Mouse (Mus musculus) heart, embryonic 12.5 days (tissue): ENCODE data around the gene Gk. TPM values are rescaled to one million over a fixed set of nuclear protein-coding genes. Genes with fewer than 3 reads are reported as not detected.

Source experiments
- ATAC-seq: fragments of 200-750 bp; cut with Nextera tagmentation; 2 replicates; pipeline ENCODE4 v1.8.0; 2017; ENCODE audit warnings: moderate TSS enrichment, moderate library complexity; ENCODE audit not compliant: insufficient number of reproducible peaks, low FRiP score
- H3K27ac ChIP-seq: fragments of 300-500 bp; sonication (generic); 2 replicates; pipeline ENCODE4 v1.5.1; 2016; ENCODE audit warnings: mild to moderate bottlenecking, moderate library complexity; ENCODE audit not compliant: poor library complexity, severe bottlenecking
- H3K27me3 ChIP-seq: fragments of 300-500 bp; sonication (generic); replicated peaks from 2 replicates; pipeline ENCODE4 v1.6.1; 2016; ENCODE audit warnings: mild to moderate bottlenecking, moderate library complexity
- H3K36me3 ChIP-seq: fragments of 300-500 bp; sonication (generic); 2 replicates; pipeline ENCODE4 v1.6.1; 2016; ENCODE audit warnings: mild to moderate bottlenecking, moderate library complexity
- H3K4me1 ChIP-seq: fragments of 300-500 bp; sonication (generic); replicated peaks from 2 replicates; pipeline ENCODE4 v1.6.1; 2016; ENCODE audit warnings: mild to moderate bottlenecking
- H3K4me2 ChIP-seq: fragments of 300-500 bp; sonication (generic); 2 replicates; pipeline ENCODE4 v1.6.1; 2016; ENCODE audit warnings: mild to moderate bottlenecking, moderate library complexity
- H3K4me3 ChIP-seq: fragments of 300-500 bp; sonication (generic); 2 replicates; pipeline ENCODE4 v1.5.1; 2016; ENCODE audit warnings: mild to moderate bottlenecking
- H3K9ac ChIP-seq: fragments of 300-500 bp; sonication (generic); 2 replicates; pipeline ENCODE4 v1.6.1; 2016; ENCODE audit warnings: mild to moderate bottlenecking, moderate library complexity
- H3K9me3 ChIP-seq: fragments of 300-500 bp; sonication (generic); replicated peaks from 2 replicates; pipeline ENCODE4 v1.6.1; 2016; ENCODE audit warnings: mild to moderate bottlenecking, moderate library complexity
- WGBS: fragments of 180-500 bp; shearing (Covaris S2); methylation state at CpG from one replicate; pipeline ENCODE4 v1.1.7; 2016; 5-methylcytosine and 5-hydroxymethylcytosine counted together
- polyA plus RNA-seq: library from polyadenylated mRNA; unstranded; fragments of >200 nt; fragmentation: Nextera tagmentation; extraction: Ambion mirVana; gene quantifications from 2 replicates; pipeline ENCODE4 v1.2.1, GENCODE M21; 2016

Gene Gk
- polyA plus RNA-seq, 1 experiment from 2014 or later = 22.3 TPM

DNA sequence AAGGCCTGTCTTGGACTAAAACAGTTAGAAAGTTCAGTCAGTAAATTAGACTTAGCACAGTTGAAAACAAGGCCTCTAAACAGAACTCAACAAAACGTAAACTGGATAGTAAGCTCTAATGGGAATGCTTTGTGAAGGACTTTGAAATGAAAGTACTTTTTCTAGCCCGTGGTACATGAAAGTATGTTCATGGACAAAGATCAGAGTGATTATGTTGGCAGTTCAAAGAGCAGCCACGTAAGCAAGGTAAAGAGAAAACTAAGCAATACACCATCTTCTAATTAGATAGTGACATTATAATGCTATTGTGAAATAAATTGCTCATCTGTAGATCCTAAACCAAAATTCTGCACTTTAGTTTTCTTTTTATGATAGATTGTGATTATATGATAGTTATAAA is 32.8 kb downstream of the Gk start:
- H3K4me1 ChIP-seq = no peaks in the 10 kb centered on the region
- H3K9ac ChIP-seq = no peak overlapping the region
- no peak overlapping the region for H3K4me2 ChIP-seq
- 85% methylated on average over 3 of the region's 3 CpGs for WGBS
- no peak overlapping the region for H3K4me3 ChIP-seq
- no peak for ATAC-seq
- H3K27me3 ChIP-seq = no peaks in the 10 kb centered on the region
- no peaks in the 10 kb centered on the region for H3K36me3 ChIP-seq
- H3K27ac ChIP-seq = no peak overlapping the region
- H3K9me3 ChIP-seq = no peaks in the 10 kb centered on the region

GRCm38 (mm10) chrX:85733228-85733627 is 43.4 kb downstream of the Gk start:
- no peak overlapping the region for H3K4me2 ChIP-seq
- no peak overlapping the region for H3K27ac ChIP-seq
- no peaks in the 10 kb centered on the region for H3K4me1 ChIP-seq
- no peaks in the 10 kb centered on the region for H3K9me3 ChIP-seq
- H3K4me3 ChIP-seq = no peak overlapping the region
- no peak for ATAC-seq
- no peaks in the 10 kb centered on the region for H3K27me3 ChIP-seq
- no peak overlapping the region for H3K9ac ChIP-seq
- peaks cover 7% of the 10 kb centered on the region; the same call in 1 of the 2 replicates for H3K36me3 ChIP-seq
- 86% methylated on average over 5 of the region's 5 CpGs for WGBS

- Histone ChIP-seq H3K4me1 (no peaks in the 10 kb centered on the region), H3K4me3 (no peak overlapping the region), H3K27me3 (no peaks in the 10 kb centered on the region), H3K4me2 (no peak overlapping the region), H3K36me3 (peaks cover 7% of the 10 kb centered on the region; the same call in 1 of the 2 replicates), H3K9me3 (no peaks in the 10 kb centered on the region), H3K27ac (peak overlapping the region; percentile 84), H3K9ac (no peak overlapping the region)
- WGBS = 57% methylated on average over 9 of the region's 9 CpGs
- ATAC-seq = peak; percentile 68; the same call in 1 of the 2 replicates
Measured at GRCm38 (mm10) chrX:85731133-85731938, 45.3 kb downstream of the Gk start.

DNA sequence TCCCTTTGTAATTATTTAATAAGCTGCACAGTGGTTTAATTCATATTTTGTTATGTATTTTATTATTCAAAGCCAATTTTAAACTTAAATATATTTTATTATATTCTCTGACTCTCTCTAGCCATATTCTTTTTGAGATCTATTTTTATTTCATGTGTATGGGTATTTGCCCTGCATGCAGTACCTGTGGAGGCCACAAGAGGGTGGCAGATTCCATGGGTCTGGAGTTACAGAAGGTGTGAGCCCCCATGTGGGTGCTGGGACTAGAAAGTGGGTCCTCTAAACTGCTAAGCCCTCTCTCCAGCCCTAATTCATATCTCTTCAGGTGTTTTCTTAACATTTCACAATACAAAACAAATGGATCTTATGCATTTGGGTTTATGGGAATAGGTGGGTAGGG is 55.4 kb downstream of the Gk start:
- no peak for ATAC-seq
- no peaks in the 10 kb centered on the region for H3K4me1 ChIP-seq
- H3K27me3 ChIP-seq = no peaks in the 10 kb centered on the region

DNA sequence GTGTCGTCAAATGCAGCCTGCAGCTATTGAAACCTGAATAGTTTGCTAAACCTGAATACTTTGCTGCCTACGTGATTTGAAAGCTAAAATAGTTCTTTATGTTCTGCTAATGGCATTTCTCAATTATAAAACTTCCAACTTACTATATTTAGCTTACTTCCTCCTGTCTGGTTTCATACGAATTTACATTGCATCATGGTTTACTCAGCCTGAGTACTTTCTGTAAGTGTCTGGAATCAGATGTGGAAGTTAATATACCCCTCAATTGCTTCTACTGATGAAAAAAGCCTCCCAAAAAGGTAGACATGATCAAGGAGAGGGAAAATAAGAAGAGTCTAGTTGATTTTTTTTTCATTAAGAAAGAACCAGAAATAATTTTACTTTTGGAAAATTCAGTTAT is 66.2 kb downstream of the Gk start:
- WGBS = 69% methylated on average over 3 of the region's 3 CpGs
- Histone ChIP-seq H3K27ac (no peak overlapping the region), H3K4me2 (no peak overlapping the region), H3K36me3 (0 out of 2 replicates have a peak, but pooled peaks cover 8% of the 10 kb centered on the region), H3K4me1 (no peaks in the 10 kb centered on the region), H3K9ac (no peak overlapping the region), H3K9me3 (no peaks in the 10 kb centered on the region), H3K4me3 (no peak overlapping the region), H3K27me3 (no peaks in the 10 kb centered on the region)
- no peak for ATAC-seq

More for the DNA sequence above, 55.4 kb downstream of the Gk start:
- Histone ChIP-seq H3K27ac (no peak overlapping the region), H3K36me3 (peaks cover 3% of the 10 kb centered on the region), H3K9ac (no peak overlapping the region), H3K9me3 (no peaks in the 10 kb centered on the region), H3K4me2 (no peak overlapping the region), H3K4me3 (no peak overlapping the region)

GRCm38 (mm10) chrX:85705715-85706114 is 70.9 kb downstream of the Gk start:
- H3K36me3 ChIP-seq = 0 out of 2 replicates have a peak, but pooled peaks cover 3% of the 10 kb centered on the region
- H3K4me1 ChIP-seq = no peaks in the 10 kb centered on the region
- ATAC-seq = no peak
- no peak overlapping the region for H3K9ac ChIP-seq
- H3K27ac ChIP-seq = no peak overlapping the region
- H3K9me3 ChIP-seq = no peaks in the 10 kb centered on the region
- H3K4me3 ChIP-seq = no peak overlapping the region
- no peak overlapping the region for H3K4me2 ChIP-seq
- H3K27me3 ChIP-seq = no peaks in the 10 kb centered on the region
- 90% methylated on average over 3 of the region's 3 CpGs for WGBS

- ATAC-seq = no peak
- Histone ChIP-seq H3K27ac (no peak overlapping the region), H3K4me2 (no peak overlapping the region), H3K4me3 (no peak overlapping the region), H3K9ac (no peak overlapping the region), H3K4me1 (no peaks in the 10 kb centered on the region), H3K9me3 (peaks cover 3% of the 10 kb centered on the region; the same call in 1 of the 2 replicates), H3K27me3 (no peaks in the 10 kb centered on the region), H3K36me3 (no peaks in the 10 kb centered on the region)
- 56% methylated on average over 2 of the region's 2 CpGs for WGBS
Measured at GRCm38 (mm10) chrX:85683723-85684122, 92.9 kb downstream of the Gk start.

- H3K9ac ChIP-seq = no peak overlapping the region
- H3K9me3 ChIP-seq = peaks cover 3% of the 10 kb centered on the region; the same call in 1 of the 2 replicates
- no peak overlapping the region for H3K27ac ChIP-seq
- no peak overlapping the region for H3K4me2 ChIP-seq
- ATAC-seq = no peak
- 36% methylated on average over 1 of the region's 1 CpGs for WGBS
- H3K4me1 ChIP-seq = no peaks in the 10 kb centered on the region
- H3K27me3 ChIP-seq = no peaks in the 10 kb centered on the region
- no peak overlapping the region for H3K4me3 ChIP-seq
- H3K36me3 ChIP-seq = no peaks in the 10 kb centered on the region
Measured at GRCm38 (mm10) chrX:85682125-85682524, 94.5 kb downstream of the Gk start.

DNA sequence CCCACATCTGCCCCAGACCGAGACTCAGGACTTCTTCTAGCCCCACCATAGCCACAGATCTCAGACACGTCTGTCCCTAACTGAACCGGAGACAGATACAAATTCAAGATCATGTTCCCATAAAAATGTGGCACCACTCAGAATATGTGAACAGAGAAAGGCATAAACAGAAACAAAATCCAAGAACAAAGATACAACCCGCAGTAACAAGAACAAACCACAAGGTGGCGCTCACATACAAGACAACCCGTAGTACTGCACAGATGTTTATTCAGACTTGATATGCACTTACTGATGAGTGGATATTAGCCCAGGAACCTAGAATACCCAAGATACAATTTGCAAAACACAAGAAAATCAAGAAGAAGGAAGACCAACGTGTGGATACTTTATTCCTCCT is 99.8 kb downstream of the Gk start:
- Histone ChIP-seq H3K4me2 (no peak overlapping the region), H3K36me3 (no peaks in the 10 kb centered on the region), H3K4me3 (no peak overlapping the region), H3K27me3 (no peaks in the 10 kb centered on the region), H3K27ac (no peak overlapping the region), H3K4me1 (no peaks in the 10 kb centered on the region), H3K9me3 (no peaks in the 10 kb centered on the region), H3K9ac (no peak overlapping the region)
- no peak for ATAC-seq
- WGBS = 14% methylated on average over 7 of the region's 7 CpGs

Other genes starting within 250 kb of the Gk start
- 4.9 and 6.6 TPM in 2 replicates for gene Tab3, start 202.8 kb downstream of the Gk start, polyA plus RNA-seq
- gene 5430427O19Rik, start 93.5 kb upstream of the Gk start, polyA plus RNA-seq = 0.08 and 0.15 TPM in 2 replicates